Mouse (Mus musculus) c-Kit-positive CD71-positive TER-119-negative erythroid progenitor cells, embryonic 14.5 days (primary cell): ENCODE measurements around the gene Scn11a.

Source experiments
- DNase-seq: peaks from one replicate; pipeline ENCODE4 v3.0.0-alpha.2; 2013; ENCODE audit warnings: low read depth

Scn11a gene

GRCm38 (mm10) chr9:119795254-119795912, 29.9 kb downstream of the Scn11a start:
- DNase-seq = no peak

DNA sequence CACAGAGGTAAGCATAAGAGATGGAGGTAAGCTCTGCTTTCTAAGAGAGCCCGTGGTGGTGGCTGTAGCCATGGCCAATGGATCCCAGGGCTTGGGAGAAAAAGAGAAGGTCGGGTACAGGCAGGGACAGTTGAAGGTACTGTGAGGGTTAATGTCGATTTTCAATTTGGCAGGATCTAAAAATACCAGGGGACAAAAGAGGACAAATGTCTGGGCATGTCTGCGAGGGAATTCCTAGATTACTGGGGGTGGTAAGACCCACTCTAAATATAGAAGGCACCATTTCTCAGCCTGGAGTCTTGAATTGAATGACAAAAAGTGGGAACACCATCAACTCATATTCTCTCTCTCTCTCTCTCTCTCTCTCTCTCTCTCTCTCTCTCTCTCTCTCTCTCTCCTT, 30.8 kb downstream of the Scn11a start:
- no peak for DNase-seq

GRCm38 (mm10) chr9:119792505-119792904, 32.8 kb downstream of the Scn11a start:
- no peak for DNase-seq

- DNase-seq = no peak
These were observed 44.4 kb downstream of the Scn11a start for GRCm38 (mm10) chr9:119780901-119781300.

- no peak for DNase-seq
These were observed 48.6 kb downstream of the Scn11a start for GRCm38 (mm10) chr9:119776661-119777060.

DNA sequence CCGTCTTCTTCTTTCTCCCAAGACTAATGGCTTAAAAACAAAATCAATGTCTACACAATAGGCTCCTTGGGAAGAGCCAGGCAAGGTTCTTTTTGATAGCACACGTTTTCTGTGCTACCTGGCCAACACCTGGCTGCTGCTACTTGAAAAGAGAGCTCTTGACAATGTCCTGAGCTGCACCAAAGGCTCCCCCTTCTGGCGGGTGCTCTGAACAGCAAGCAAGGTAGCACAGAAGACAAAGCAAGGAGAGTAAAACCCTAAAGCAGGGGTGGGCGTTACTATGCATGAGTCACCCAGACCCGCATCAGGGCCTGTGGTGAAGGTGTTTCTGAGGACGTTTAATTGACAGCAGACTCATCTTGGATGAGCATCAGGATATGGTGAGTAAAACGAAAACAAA, 56.7 kb downstream of the Scn11a start:
- DNase-seq = peak; percentile 8

DNA sequence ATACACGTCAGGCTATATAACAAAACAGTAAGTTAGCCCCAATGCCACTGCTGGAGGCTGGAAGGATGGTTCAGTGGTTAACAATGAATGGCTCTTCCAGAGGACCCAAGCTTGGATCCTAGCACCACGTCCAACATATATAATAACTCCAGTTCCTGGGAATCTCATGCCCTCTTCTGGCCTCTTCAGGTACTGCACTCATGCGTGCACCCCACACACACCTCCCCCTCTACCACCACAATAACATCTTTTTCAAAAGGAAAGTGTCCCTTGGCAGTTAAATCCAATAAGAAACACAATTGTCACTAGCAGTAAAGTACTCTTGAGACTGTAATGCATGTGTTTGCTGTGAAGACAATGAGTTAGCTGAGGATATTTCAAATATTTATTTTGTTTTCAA, 65.0 kb downstream of the Scn11a start:
- DNase-seq = no peak

DNA sequence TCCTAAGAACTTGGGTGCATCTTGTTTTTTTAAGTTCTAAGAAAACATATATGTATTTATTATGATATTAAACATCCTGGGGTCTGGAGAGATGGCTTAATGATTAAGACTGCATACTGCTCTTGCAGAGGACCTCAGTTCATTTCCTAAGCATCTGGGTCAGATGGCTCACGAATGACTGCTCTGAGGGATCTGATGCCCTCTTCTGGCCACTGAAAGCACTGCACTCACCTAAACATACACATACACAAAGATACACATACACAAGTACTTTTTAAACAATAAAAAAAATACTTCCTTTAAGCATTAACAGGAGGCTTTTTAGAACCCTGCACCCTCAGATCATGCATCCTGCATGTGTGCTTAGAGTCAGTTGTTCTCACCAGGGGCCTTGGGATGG, 65.8 kb downstream of the Scn11a start:
- DNase-seq = no peak

DNA sequence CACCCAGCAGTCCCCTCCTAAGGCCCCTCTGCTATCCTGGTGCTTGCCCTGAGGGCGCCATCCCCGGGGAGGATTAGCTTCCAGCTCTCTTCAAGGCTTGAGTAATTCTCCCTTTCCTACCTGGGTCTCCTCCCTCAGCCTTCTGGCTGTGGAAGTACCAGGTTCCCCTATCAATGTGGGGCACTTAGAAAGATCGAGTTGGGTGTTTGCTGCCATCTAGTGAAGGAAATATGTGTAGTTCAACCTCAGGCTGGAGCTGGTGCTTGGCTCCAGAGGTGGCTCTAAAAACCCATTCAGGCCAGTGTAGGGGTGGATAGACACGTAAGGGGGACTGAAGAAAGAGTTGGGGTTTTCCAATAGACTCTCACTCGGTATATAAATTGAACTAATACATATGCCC, 73.7 kb downstream of the Scn11a start:
- no peak for DNase-seq

DNA sequence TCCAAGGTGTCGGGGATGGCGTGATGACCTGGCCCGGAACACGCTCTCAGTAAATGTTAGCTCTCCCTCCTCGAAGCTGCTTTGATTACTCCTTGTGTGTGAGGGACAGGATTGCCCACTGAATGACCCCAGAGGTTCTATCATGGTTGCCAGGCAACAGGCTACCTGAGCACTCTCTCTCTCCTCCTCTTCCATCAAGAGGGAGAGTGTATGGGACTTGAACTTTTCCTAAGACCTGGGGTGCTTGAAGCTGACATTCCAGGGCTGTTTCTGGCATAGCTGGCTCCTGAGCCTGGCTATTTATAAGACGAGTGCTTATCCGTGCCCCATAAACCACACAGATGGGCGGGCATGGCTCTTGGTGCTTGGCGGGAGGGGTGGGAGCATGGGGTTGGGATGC, 76.1 kb downstream of the Scn11a start:
- DNase-seq = no peak

GRCm38 (mm10) chr9:119743900-119744299, 81.4 kb downstream of the Scn11a start:
- no peak for DNase-seq

GRCm38 (mm10) chr9:119743312-119743711, 81.9 kb downstream of the Scn11a start:
- DNase-seq = no peak

GRCm38 (mm10) chr9:119741101-119741786, 84.0 kb downstream of the Scn11a start:
- no peak for DNase-seq

- no peak for DNase-seq
These were observed 96.7 kb downstream of the Scn11a start for GRCm38 (mm10) chr9:119728412-119729097.

DNA sequence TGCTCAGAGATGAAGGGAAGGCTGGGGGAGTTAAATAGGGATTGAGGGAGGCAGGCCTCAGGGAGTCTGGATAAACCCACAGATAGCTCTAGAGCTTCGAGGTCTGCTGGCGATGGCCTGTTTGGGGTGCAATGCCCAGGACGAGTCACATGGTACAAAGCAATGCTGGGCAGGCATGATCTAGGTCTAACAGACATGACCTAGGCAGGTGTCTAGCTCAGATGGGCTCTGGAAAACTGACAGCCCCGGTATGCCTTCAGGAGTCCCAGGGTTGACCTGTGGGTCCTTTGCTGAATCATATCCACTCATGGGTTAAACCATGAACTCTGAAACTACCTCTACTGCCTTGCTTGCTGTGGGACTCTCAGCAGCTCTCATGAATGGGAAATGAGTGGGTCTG, 98.3 kb downstream of the Scn11a start:
- DNase-seq = no peak

GRCm38 (mm10) chr9:119725293-119725862, 99.9 kb downstream of the Scn11a start:
- DNase-seq = no peak

DNA sequence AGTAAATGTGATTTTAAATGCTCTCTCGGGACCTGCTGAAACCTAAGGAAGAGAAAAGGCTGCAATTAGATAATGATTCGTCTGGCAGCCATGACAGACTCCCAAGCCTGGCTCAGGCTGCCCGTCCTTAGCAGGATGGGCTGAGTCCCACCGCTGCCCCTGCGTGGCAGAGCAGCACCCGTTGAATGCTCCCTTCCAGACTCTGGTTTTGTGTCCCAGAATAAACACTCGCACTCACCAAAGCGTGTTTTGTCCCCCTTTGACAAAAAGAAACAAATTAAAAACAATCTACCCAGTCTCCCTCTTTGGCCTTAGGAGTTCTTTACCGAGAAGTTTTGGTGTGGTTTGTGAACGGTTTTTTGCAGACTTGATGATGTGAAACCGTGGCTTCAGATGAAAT, 106.0 kb downstream of the Scn11a start, which contains the start of gene Scn10a:
Gene Scn10a, minus strand, starts transcription at position 101 of the 400 bp plus-strand sequence.
- no peak for DNase-seq

GRCm38 (mm10) chr9:119706700-119707099, 118.6 kb downstream of the Scn11a start:
- DNase-seq = peak; percentile 6
